Comparison of ENCODE assay signal across 16 mouse cellular contexts in genomic region chr17:42991112-42991511, GRCm38 (mm10). TPM values are rescaled to one million over a fixed set of nuclear protein-coding genes. Genes with fewer than 3 reads are reported as not detected.
A peak's percentile ranks its signal among the peaks of the same experiment; 100 is the strongest.
DNase-seq lines count a peak whose midpoint lies in the region; ATAC-seq and TF ChIP-seq lines count a peak whose summit lies in the region.
"Had no signal": no experiment of that assay in that cellular context is flagged by ENCODE, and none has a peak within 500 bp of the region (broad histone marks: within the 10 kb centered on the region; RNA-seq: fewer than 3 reads in every experiment).

No protein-coding gene starts in this region.

- no peaks in the 10 kb centered on the region for H3K27me3 ChIP-seq in liver, postnatal 0 days (ENCODE audit: insufficient read depth, low read length)
- H3K27me3 ChIP-seq in liver, embryonic 11.5 days (replicated peaks; ENCODE audit: control insufficient read depth, insufficient read depth, low read length): no peaks in the 10 kb centered on the region
- no peaks in the 10 kb centered on the region; the same call in 1 of the 2 replicates for H3K27me3 ChIP-seq in ES-Bruce4 (ENCODE audit: control insufficient read depth, insufficient read depth, low read length, poor library complexity, severe bottlenecking)
- H3K27me3 ChIP-seq in kidney, adult 2 months (replicated peaks; ENCODE audit: control insufficient read depth, insufficient read depth, low read length): no peaks in the 10 kb centered on the region
- no peaks in the 10 kb centered on the region for H3K27me3 ChIP-seq in midbrain, embryonic 10.5 days (ENCODE audit: low read depth, poor library complexity, severe bottlenecking)
- no peaks in the 10 kb centered on the region for H3K27me3 ChIP-seq in midbrain, postnatal 0 days (ENCODE audit: insufficient read depth, low read length)
- H3K27me3 ChIP-seq: liver, embryonic 12.5 days had no signal

- no peak overlapping the region for H3K4me2 ChIP-seq in liver, postnatal 0 days (ENCODE audit: low read depth, low read length)
- no peak overlapping the region for H3K4me2 ChIP-seq in liver, embryonic 11.5 days
- no peak overlapping the region for H3K4me2 ChIP-seq in midbrain, postnatal 0 days (ENCODE audit: low read depth, low read length, poor library complexity, severe bottlenecking)
- H3K4me2 ChIP-seq: liver, embryonic 12.5 days had no signal

- 49% methylated on average over 11 of the region's 11 CpGs for WGBS in liver, postnatal 0 days (ENCODE audit: insufficient replicate concordance)
- WGBS in liver, embryonic 11.5 days: 48% methylated on average over 11 of the region's 11 CpGs
- WGBS in kidney, adult 2 months: 26% methylated on average over 11 of the region's 11 CpGs
- 63% methylated on average over 11 of the region's 11 CpGs for WGBS in midbrain, embryonic 10.5 days
- 54% methylated on average over 11 of the region's 11 CpGs for WGBS in midbrain, postnatal 0 days

- ATAC-seq in liver, postnatal 0 days: 0 out of 2 replicates have a peak, but pooled peaks have one; percentile 35
- no peak for ATAC-seq in liver, embryonic 11.5 days (replicated peaks; ENCODE audit: low FRiP score)
- ATAC-seq in midbrain, postnatal 0 days (ENCODE audit: low FRiP score): no peak
- ATAC-seq: liver, embryonic 12.5 days had no signal

- H3K36me3 ChIP-seq in liver, postnatal 0 days (replicated peaks; ENCODE audit: insufficient read depth, low read length): no peaks in the 10 kb centered on the region
- no peaks in the 10 kb centered on the region for H3K36me3 ChIP-seq in liver, embryonic 11.5 days (ENCODE audit: control insufficient read depth, insufficient read depth, low read length)
- H3K36me3 ChIP-seq in ES-Bruce4 (ENCODE audit: control insufficient read depth, insufficient read depth, low read length, poor library complexity, severe bottlenecking): no peaks in the 10 kb centered on the region
- H3K36me3 ChIP-seq in kidney, adult 2 months (ENCODE audit: control insufficient read depth, insufficient read depth, low read length): no peaks in the 10 kb centered on the region
- no peaks in the 10 kb centered on the region for H3K36me3 ChIP-seq in midbrain, embryonic 10.5 days
- no peaks in the 10 kb centered on the region for H3K36me3 ChIP-seq in midbrain, postnatal 0 days (ENCODE audit: insufficient read depth, low read length)
- H3K36me3 ChIP-seq: liver, embryonic 12.5 days had no signal

- H3K9ac ChIP-seq in liver, postnatal 0 days (replicated peaks): no peak overlapping the region
- no peak overlapping the region for H3K9ac ChIP-seq in liver, embryonic 11.5 days (ENCODE audit: low read depth, low read length)
- no peak overlapping the region for H3K9ac ChIP-seq in ES-Bruce4 (ENCODE audit: low read depth, poor library complexity, severe bottlenecking)
- no peak overlapping the region for H3K9ac ChIP-seq in midbrain, postnatal 0 days (replicated peaks; ENCODE audit: low read length, poor library complexity, severe bottlenecking)
- H3K9ac ChIP-seq: liver, embryonic 12.5 days had no signal

- no peak overlapping the region for H3K4me3 ChIP-seq in liver, postnatal 0 days (ENCODE audit: low read depth, low read length)
- no peak overlapping the region for H3K4me3 ChIP-seq in liver, embryonic 11.5 days (ENCODE audit: low read depth, low read length)
- H3K4me3 ChIP-seq in ES-Bruce4 (ENCODE audit: low read depth, low read length): 0 out of 2 replicates have a peak overlapping the region, but pooled peaks have one; percentile 0
- H3K4me3 ChIP-seq in kidney, adult 2 months (ENCODE audit: insufficient read depth, low read depth, low read length): no peak overlapping the region
- no peak overlapping the region for H3K4me3 ChIP-seq in midbrain, embryonic 10.5 days
- no peak overlapping the region for H3K4me3 ChIP-seq in midbrain, postnatal 0 days (ENCODE audit: low read depth, low read length)
- H3K4me3 ChIP-seq: liver, embryonic 12.5 days had no signal

- no peak for TF ChIP-seq EP300 in liver, postnatal 0 days (IDR thresholded peaks at IDR 0.05; ENCODE audit: low read depth)
- TF ChIP-seq EP300 in ES-Bruce4 (IDR thresholded peaks at IDR 0.05; ENCODE audit: insufficient read depth, low read depth, low read length): no peak

- no peaks in the 10 kb centered on the region for H3K9me3 ChIP-seq in liver, postnatal 0 days (ENCODE audit: low read length)
- no peaks in the 10 kb centered on the region for H3K9me3 ChIP-seq in liver, embryonic 11.5 days (ENCODE audit: control insufficient read depth, low read length)
- H3K9me3 ChIP-seq in ES-Bruce4 (replicated peaks; ENCODE audit: control insufficient read depth, insufficient read depth, low read length, poor library complexity, severe bottlenecking): no peaks in the 10 kb centered on the region
- no peaks in the 10 kb centered on the region for H3K9me3 ChIP-seq in midbrain, embryonic 10.5 days (replicated peaks)
- H3K9me3 ChIP-seq in midbrain, postnatal 0 days (ENCODE audit: low read length): no peaks in the 10 kb centered on the region
- H3K9me3 ChIP-seq: liver, embryonic 12.5 days had no signal

- H3K27ac ChIP-seq in liver, postnatal 0 days (ENCODE audit: low read depth): no peak overlapping the region
- no peak overlapping the region for H3K27ac ChIP-seq in liver, embryonic 11.5 days (ENCODE audit: low read depth, low read length)
- H3K27ac ChIP-seq in ES-Bruce4 (ENCODE audit: insufficient read depth, low read length): no peak overlapping the region
- no peak overlapping the region for H3K27ac ChIP-seq in kidney, adult 2 months (ENCODE audit: insufficient read depth, low read depth, low read length)
- H3K27ac ChIP-seq in midbrain, embryonic 10.5 days (replicated peaks): no peak overlapping the region
- H3K27ac ChIP-seq in midbrain, postnatal 0 days (ENCODE audit: low read depth, low read length): no peak overlapping the region
- H3K27ac ChIP-seq: liver, embryonic 12.5 days had no signal

- no peak for DNase-seq in liver, postnatal 0 days
- no peak for DNase-seq in liver, embryonic 11.5 days (ENCODE audit: low spot score)
- DNase-seq in kidney, adult 2 months: peak; percentile 74
- peak; percentile 39 to 53 for DNase-seq in kidney, postnatal 4 days
- no peak for DNase-seq in adrenal gland, postnatal 10 days
- no peak for DNase-seq in midbrain, embryonic 10.5 days (ENCODE audit: low spot score)
- DNase-seq in midbrain, postnatal 0 days (ENCODE audit: low spot score): no peak
- DNase-seq: adrenal gland, postnatal 36 days; cerebellum, adult 11 months; embryo, embryonic 11 days; heart, adult 18-20 months; heart, postnatal 10 days; layer of hippocampus, adult 9-11 months; retina, postnatal 1 day had no signal

- TF ChIP-seq POLR2A in ES-Bruce4 (IDR thresholded peaks at IDR 0.05; ENCODE audit: insufficient read depth, low read length): no peak
- TF ChIP-seq POLR2A in kidney, adult 2 months (IDR thresholded peaks at IDR 0.05; ENCODE audit: low read depth, low read length): no peak

- TF ChIP-seq CTCF in liver, postnatal 0 days (IDR thresholded peaks at IDR 0.05; ENCODE audit: low read depth): no peak
- TF ChIP-seq CTCF in ES-Bruce4 (IDR thresholded peaks at IDR 0.05; ENCODE audit: low read depth, low read length): no peak
- no peak for TF ChIP-seq CTCF in kidney, adult 2 months (conservative IDR thresholded peaks at IDR 0.05; ENCODE audit: insufficient read depth, insufficient read length, low read depth, low read length)
- no peak for TF ChIP-seq CTCF in midbrain, postnatal 0 days (IDR thresholded peaks at IDR 0.05)

- no peaks in the 10 kb centered on the region for H3K4me1 ChIP-seq in liver, postnatal 0 days (ENCODE audit: insufficient read depth)
- no peaks in the 10 kb centered on the region for H3K4me1 ChIP-seq in liver, embryonic 11.5 days (replicated peaks; ENCODE audit: control insufficient read depth, insufficient read depth, low read length)
- no peaks in the 10 kb centered on the region for H3K4me1 ChIP-seq in ES-Bruce4 (ENCODE audit: control insufficient read depth, insufficient read depth, low read length)
- H3K4me1 ChIP-seq in kidney, adult 2 months (ENCODE audit: control insufficient read depth, insufficient read depth, low read length): no peaks in the 10 kb centered on the region
- no peaks in the 10 kb centered on the region for H3K4me1 ChIP-seq in midbrain, embryonic 10.5 days
- H3K4me1 ChIP-seq in midbrain, postnatal 0 days (ENCODE audit: insufficient read depth, low read length): no peaks in the 10 kb centered on the region
- H3K4me1 ChIP-seq: liver, embryonic 12.5 days had no signal

RNA-seq across cellular contexts. Expression of gene Tnfrsf21, which starts 25.2 kb away (rescaled TPM):
- polyA plus RNA-seq in liver, postnatal 0 days (2015; fragmentation: Nextera tagmentation; extraction: Ambion mirVana): 11.7 and 15.4 TPM in 2 replicates
- polyA plus RNA-seq in liver, embryonic 11.5 days (2014; fragmentation: Nextera tagmentation; extraction: Ambion mirVana): 30.8 and 36.0 TPM in 2 replicates
- 11.9 and 13.1 TPM in 2 replicates for polyA plus RNA-seq in ES-Bruce4 (2011; ENCODE audit: insufficient read depth, insufficient read length, low read depth, missing spikeins)
- polyA plus RNA-seq in kidney, adult 2 months (2012; rRNA removed): 178 and 213 TPM in 2 replicates
- 10 to 100 TPM; 12.6 to 14.7 TPM for total RNA-seq in adrenal gland, postnatal 10 days (2021)
- 25.4 and 29.1 TPM in 2 replicates for polyA plus RNA-seq in midbrain, embryonic 10.5 days (2016; fragmentation: Nextera tagmentation; extraction: Ambion mirVana)
- total RNA-seq in midbrain, postnatal 0 days (2014; rRNA removed): 94.6 and 110 TPM in 2 replicates
- polyA plus RNA-seq in midbrain, postnatal 0 days (2015; fragmentation: Nextera tagmentation; extraction: Ambion mirVana): 74.5 and 74.6 TPM in 2 replicates

Comparison
In these comparisons a context has a peak if more than half of its experiments do, and no peak if none do; other contexts are left out.
1. DNase-seq: peak in kidney, adult 2 months (single experiment) and kidney, postnatal 4 days (2 of 2); none in liver, postnatal 0 days (single experiment), liver, embryonic 11.5 days (single experiment), adrenal gland, postnatal 10 days (single experiment), midbrain, embryonic 10.5 days (single experiment) and midbrain, postnatal 0 days (single experiment).